Mouse (Mus musculus) heart, postnatal 0 days (tissue): ENCODE measurements around the gene Sost. TPM values are rescaled to one million over a fixed set of nuclear protein-coding genes. Genes with fewer than 3 reads are reported as not detected.

Experiments
- ATAC-seq: fragments of 200-750 bp; cut with Nextera tagmentation; 2 replicates; pipeline ENCODE4 v1.8.0; 2017; ENCODE audit warnings: low read depth, moderate number of reproducible peaks, moderate library complexity; ENCODE audit not compliant: insufficient read depth
- DNase-seq: peaks from one replicate; pipeline ENCODE4 v3.0.0-alpha.2; 2016; ENCODE audit warnings: low spot score
- H3K27ac ChIP-seq: fragments of 300-500 bp; sonication (generic); 2 replicates; pipeline ENCODE4 v1.5.1; 2014; ENCODE audit warnings: low read depth, mild to moderate bottlenecking
- H3K27me3 ChIP-seq: fragments of 300-500 bp; sonication (generic); 2 replicates; pipeline ENCODE4 v1.6.1; 2014; ENCODE audit warnings: low read length, mixed read lengths; ENCODE audit not compliant: control insufficient read depth, insufficient read depth
- H3K36me3 ChIP-seq: fragments of 300-500 bp; sonication (generic); replicated peaks from 2 replicates; pipeline ENCODE4 v1.6.1; 2014; ENCODE audit warnings: low read length, mixed read lengths; ENCODE audit not compliant: control insufficient read depth, insufficient read depth
- H3K4me1 ChIP-seq: fragments of 300-500 bp; sonication (generic); 2 replicates; pipeline ENCODE4 v1.6.1; 2014; ENCODE audit warnings: antibody characterized with exemption; ENCODE audit not compliant: control insufficient read depth, insufficient read depth
- H3K4me2 ChIP-seq: fragments of 300-500 bp; sonication (generic); 2 replicates; pipeline ENCODE4 v1.6.1; 2014; ENCODE audit warnings: low read depth, mild to moderate bottlenecking, low read length, moderate library complexity
- H3K4me3 ChIP-seq: fragments of 300-500 bp; sonication (generic); 2 replicates; pipeline ENCODE4 v1.5.1; 2014; ENCODE audit warnings: low read depth, low read length
- H3K9ac ChIP-seq: fragments of 300-500 bp; sonication (generic); replicated peaks from 2 replicates; pipeline ENCODE4 v1.6.1; 2014; ENCODE audit warnings: low read depth, low read length, mixed read lengths
- H3K9me3 ChIP-seq: fragments of 300-500 bp; sonication (generic); replicated peaks from 2 replicates; pipeline ENCODE4 v1.6.1; 2016; ENCODE audit warnings: low read length; ENCODE audit not compliant: control insufficient read depth
- CTCF ChIP-seq: IDR thresholded peaks from 2 replicates; pipeline ENCODE4 v1.5.1; 2016; ENCODE audit warnings: antibody characterized with exemption, control low read depth, low read depth
- EP300 ChIP-seq: IDR thresholded peaks from 2 replicates; pipeline ENCODE4 v1.6.1; 2016; ENCODE audit warnings: antibody characterized with exemption, low read depth
- WGBS: fragments of 180-500 bp; shearing (Covaris S2); extraction: QIAGEN DNeasy Blood & Tissue Kit; methylation state at CpG from one replicate; pipeline ENCODE4 v1.1.7; 2014; 5-methylcytosine and 5-hydroxymethylcytosine counted together
- polyA plus RNA-seq: library from polyadenylated mRNA; unstranded; fragments of >200 nt; fragmentation: Nextera tagmentation; extraction: Ambion mirVana; gene quantifications from 2 replicates; pipeline ENCODE4 v1.2.1, GENCODE M21; 2015
- total RNA-seq: library from RNA; depleted of rRNA; stranded (reverse); fragments of >200 nt; gene quantifications from 2 replicates; pipeline ENCODE4 v1.2.3, GENCODE M21; 2014; ENCODE audit warnings: low replicate concordance

Sost gene
- total and polyA plus RNA-seq, 2 experiments from 2014 or later, result 2.7 to 6.5 TPM

GRCm38 (mm10) chr11:101983431-101983921 is 16.7 kb upstream of the Sost start:
- H3K27ac ChIP-seq, result peak overlapping the region; percentile 98
- TF ChIP-seq CTCF (no peak), EP300 (no peak)
- H3K4me3 ChIP-seq, result peak overlapping the region; percentile 67
- WGBS, result 28% methylated on average over 10 of the region's 10 CpGs
- DNase-seq (no peak), ATAC-seq (no peak)
- peaks cover 32% of the 10 kb centered on the region for H3K36me3 ChIP-seq
- H3K27me3 ChIP-seq, result no peaks in the 10 kb centered on the region
- H3K4me1 ChIP-seq, result peaks cover 14% of the 10 kb centered on the region; the same call in 1 of the 2 replicates
- H3K4me2 ChIP-seq, result peak overlapping the region; percentile 92
- H3K9me3 ChIP-seq, result no peaks in the 10 kb centered on the region
- peak overlapping the region; percentile 18; the same call in 1 of the 2 replicates for H3K9ac ChIP-seq

- DNase-seq (no peak), ATAC-seq (no peak)
- peak overlapping the region; percentile 98 for H3K27ac ChIP-seq
- no peaks in the 10 kb centered on the region for H3K27me3 ChIP-seq
- no peaks in the 10 kb centered on the region for H3K9me3 ChIP-seq
- H3K4me3 ChIP-seq, result peak overlapping the region; percentile 67
- H3K4me1 ChIP-seq, result peaks cover 14% of the 10 kb centered on the region; the same call in 1 of the 2 replicates
- TF ChIP-seq EP300 (no peak), CTCF (no peak)
- H3K36me3 ChIP-seq, result peaks cover 36% of the 10 kb centered on the region
- H3K9ac ChIP-seq, result peak overlapping the region; percentile 18; the same call in 1 of the 2 replicates
- H3K4me2 ChIP-seq, result peak overlapping the region; percentile 92
- 27% methylated on average over 6 of the region's 6 CpGs for WGBS
Measured at GRCm38 (mm10) chr11:101982981-101983411, 16.2 kb upstream of the Sost start.

DNA sequence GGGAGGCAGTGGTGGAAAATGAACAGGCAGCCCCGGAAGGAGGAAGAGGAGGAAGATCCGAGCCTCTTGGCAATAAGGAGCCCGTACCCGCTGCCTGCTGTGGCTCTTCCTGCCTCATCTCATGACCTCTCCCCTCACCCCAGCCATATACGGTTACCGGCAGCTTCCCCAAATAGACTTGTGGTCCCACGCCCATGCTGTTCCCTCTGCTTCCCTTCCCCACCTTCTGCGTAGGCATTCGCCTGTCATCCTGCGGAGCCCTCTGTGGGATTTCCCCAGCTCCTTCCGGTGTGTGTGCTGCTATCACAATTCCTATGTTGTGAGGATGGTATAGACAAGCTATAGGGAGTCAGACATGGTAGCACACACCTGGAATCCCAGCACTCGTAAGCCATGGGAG is 15.0 kb upstream of the Sost start:
- Histone ChIP-seq H3K4me1 (peaks cover 14% of the 10 kb centered on the region; the same call in 1 of the 2 replicates), H3K27me3 (no peaks in the 10 kb centered on the region), H3K4me2 (peak overlapping the region; percentile 92), H3K9me3 (no peaks in the 10 kb centered on the region), H3K27ac (peak overlapping the region; percentile 98), H3K9ac (0 out of 2 replicates have a peak overlapping the region, but pooled peaks have one; percentile 18), H3K36me3 (peaks cover 41% of the 10 kb centered on the region), H3K4me3 (no peak overlapping the region)
- WGBS, result 42% methylated on average over 11 of the region's 12 CpGs
- no peak for ATAC-seq
- TF ChIP-seq EP300, result no peak; the same call in 1 of the 2 replicates
- TF ChIP-seq CTCF, result no peak
- no peak for DNase-seq

DNA sequence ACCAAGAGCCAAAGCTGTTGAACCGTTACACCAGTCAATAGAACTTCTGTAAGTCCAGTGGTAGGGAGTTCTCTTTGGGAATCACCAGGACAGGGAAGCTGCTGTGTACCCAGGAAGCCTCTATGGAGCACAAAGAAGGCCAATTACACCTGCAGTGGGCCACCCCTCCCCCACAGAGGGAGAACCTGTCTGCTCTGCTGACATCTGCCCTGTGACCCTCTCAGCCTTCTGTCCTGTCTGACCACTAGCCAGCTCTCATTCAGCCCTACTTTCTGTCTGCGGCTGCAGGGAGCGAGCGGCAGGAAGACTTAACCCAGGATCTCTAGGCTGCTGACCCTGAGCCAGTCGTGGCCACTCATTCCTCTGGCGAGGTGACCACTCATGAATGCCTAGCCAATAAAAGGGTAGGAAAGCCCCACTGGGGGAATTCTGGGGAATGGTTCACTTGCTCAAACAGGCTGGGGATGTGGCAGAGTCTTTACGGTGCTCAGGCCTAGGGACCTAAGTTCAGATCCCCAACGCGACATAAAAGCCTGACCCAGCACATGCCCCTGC is 13.9 kb upstream of the Sost start:
- Histone ChIP-seq H3K27me3 (no peaks in the 10 kb centered on the region), H3K4me2 (no peak overlapping the region), H3K9me3 (no peaks in the 10 kb centered on the region), H3K4me1 (peaks cover 14% of the 10 kb centered on the region; the same call in 1 of the 2 replicates), H3K27ac (no peak overlapping the region), H3K4me3 (no peak overlapping the region), H3K9ac (no peak overlapping the region), H3K36me3 (peaks cover 51% of the 10 kb centered on the region)
- TF ChIP-seq EP300 (no peak), CTCF (no peak)
- ATAC-seq (no peak), DNase-seq (no peak)
- 87% methylated on average over 9 of the region's 9 CpGs for WGBS

GRCm38 (mm10) chr11:101979140-101979539 is 12.3 kb upstream of the Sost start:
- Histone ChIP-seq H3K4me1 (peaks cover 14% of the 10 kb centered on the region; the same call in 1 of the 2 replicates), H3K4me3 (no peak overlapping the region), H3K36me3 (peaks cover 61% of the 10 kb centered on the region), H3K27me3 (no peaks in the 10 kb centered on the region), H3K27ac (no peak overlapping the region), H3K9me3 (no peaks in the 10 kb centered on the region), H3K9ac (no peak overlapping the region), H3K4me2 (no peak overlapping the region)
- ATAC-seq (no peak), DNase-seq (no peak)
- WGBS, result 84% methylated on average over 5 of the region's 5 CpGs
- TF ChIP-seq EP300 (no peak), CTCF (no peak)
